Mouse (Mus musculus) megakaryocyte, embryonic 14.5 days (primary cell): Measurements from ENCODE around the gene Il31.

Experiments used
- FLI1 ChIP-seq: IDR thresholded peaks from 2 replicates; pipeline ENCODE4 v1.6.1; 2012; ENCODE audit warnings: low read length, inconsistent platforms, mixed read lengths
- GATA1 ChIP-seq: IDR thresholded peaks from 3 replicates; pipeline ENCODE4 v1.6.1; 2012; ENCODE audit warnings: mixed read lengths, low read length, inconsistent platforms, borderline replicate concordance

DNA sequence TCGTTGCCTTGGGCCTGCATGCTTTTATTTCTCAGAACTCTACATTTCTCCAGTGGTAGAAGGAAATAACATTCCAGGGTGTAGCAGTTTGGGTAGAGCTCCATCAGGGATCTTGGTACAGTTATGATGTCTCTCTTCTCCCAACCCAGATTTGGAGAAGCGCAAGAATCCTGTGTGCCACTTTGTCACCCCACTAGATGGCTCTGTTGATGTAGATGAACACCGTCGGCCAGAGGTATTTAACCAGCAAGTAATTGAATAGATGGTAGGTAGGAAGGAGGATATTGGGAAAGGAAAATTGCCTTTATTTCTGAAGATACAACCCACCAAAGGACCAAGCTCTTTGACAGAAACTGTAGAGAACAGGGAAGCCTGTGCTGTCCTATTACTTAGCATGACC is 48.6 kb downstream of the Il31 start:
- no peak for TF ChIP-seq GATA1
- TF ChIP-seq FLI1 = no peak
